Mouse (Mus musculus): ENCODE measurements around the gene Mrpl20. TPM values are rescaled to one million over a fixed set of nuclear protein-coding genes. Genes with fewer than 3 reads are reported as not detected.

Mrpl20 gene
- 100 to 1,000 TPM; 104 to 112 TPM for polyA plus RNA-seq (2017; shearing (Covaris generic))

DNA sequence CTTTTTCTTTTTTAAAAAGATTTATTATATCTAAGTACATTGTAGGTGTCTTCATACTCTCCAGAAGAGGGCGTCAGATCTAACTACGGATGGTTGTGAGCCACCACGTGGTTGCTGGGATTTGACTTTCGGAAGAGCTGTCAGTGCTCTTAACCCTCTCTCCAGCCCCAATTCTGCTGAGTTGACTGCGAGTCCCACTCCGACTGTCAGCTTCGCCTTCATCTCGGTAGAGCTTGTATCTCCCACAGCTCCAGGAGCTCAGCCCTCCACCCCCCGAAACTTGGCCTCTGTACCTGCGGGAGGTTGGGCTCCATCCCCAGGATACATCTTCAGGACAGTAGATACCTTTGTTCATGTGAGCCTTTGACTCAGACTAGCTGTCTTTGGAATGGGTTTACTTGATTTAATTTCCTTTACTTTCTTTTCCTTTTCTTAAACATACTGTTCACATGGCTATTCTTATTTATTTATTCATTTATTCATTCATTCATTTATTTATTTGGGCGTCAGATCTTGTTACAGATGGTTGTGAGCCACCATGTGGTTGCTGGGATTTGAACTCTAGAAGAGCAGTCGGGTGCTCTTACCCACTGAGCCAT, at the start of gene Mrpl20:
Gene Mrpl20 (plus strand): TSS at position 138 of the 599 bp plus-strand sequence.

DNA sequence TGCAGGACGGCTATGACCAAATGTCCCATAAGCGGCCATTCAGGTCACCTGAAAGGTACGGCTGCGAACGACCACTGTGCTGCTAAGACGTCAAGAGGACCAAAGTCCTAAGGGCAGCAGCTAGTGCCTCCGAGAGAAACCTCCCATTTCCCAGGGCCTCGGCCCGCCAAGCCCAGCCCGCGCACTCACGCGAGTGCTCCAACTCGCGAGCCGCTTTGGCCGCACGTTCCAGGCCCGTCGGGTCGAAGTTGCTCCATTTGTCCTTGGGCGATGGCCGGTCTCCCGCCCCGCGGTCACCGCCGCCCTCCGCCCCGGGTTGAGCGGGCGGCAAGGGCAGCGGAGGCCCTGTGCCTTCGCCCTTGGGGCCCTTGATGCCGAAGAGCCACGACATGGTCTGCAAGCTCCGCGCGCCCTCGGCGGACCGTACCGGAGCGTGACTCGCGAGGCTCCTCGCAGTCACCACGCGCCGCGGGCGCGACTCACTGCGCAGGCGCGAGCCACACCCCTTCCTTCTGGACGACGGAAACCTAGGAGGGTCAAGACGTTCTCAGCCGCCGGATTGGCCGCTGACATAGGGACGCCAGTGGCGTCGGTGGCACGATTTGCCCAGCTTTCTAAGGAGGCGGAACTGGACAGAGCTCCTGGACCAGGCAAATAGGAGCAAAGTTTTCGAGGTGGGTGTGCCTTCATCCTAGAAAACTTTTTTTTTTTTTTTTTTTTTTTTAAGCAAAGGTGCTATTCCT, 41.9 kb upstream of the Mrpl20 start, which contains the start of gene Atad3a:
Gene Atad3a (minus strand): TSS at position 481 of the 743 bp plus-strand sequence.

DNA sequence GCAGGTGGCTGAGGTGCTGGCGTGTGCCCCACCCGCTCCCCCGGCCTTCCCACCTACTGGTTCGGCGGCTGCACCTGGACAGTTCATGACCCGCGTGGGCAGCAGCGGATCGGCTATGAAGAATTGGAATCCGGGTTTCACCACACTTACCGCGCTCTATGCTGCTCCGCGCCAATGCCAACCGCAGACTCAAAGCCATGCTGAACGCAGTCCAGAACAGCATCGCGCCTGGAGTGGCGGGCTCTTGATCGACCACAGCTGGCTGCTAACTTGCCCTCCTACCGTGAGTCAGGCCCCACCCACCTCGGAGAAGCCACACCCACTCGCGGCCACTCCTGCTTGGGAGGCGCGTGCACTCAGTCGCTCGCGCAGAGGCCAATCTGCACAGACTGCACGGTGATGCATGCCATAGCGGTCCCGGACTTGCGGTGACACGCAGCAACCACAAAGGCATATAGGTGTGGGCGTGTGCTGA, 28.4 kb upstream of the Mrpl20 start, which contains the start of gene Vwa1:
Gene Vwa1 (minus strand): TSS at position 419 of the 475 bp plus-strand sequence.

DNA sequence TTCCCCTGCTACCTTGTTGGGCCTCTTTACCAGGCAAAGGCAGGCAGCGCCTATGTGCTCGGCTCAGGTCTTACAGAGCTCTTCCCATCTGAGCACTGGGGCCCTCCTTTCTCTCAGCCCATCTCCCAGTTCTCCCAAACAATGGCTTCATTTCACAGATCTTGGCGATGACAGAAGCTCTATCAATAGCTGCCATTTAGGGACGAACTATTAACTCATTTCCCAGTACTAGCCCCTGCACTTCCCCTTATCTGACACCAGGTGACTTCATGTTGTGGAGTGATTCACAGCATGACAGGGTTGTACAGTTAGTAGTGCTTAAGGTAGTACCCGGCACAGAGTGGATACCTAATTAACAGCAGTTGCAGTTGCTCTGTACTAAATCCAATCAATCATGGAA, 16.9 kb upstream of the Mrpl20 start, which contains the start of gene Tmem88b:
Gene Tmem88b (minus strand): TSS at position 56 of the 400 bp plus-strand sequence.

DNA sequence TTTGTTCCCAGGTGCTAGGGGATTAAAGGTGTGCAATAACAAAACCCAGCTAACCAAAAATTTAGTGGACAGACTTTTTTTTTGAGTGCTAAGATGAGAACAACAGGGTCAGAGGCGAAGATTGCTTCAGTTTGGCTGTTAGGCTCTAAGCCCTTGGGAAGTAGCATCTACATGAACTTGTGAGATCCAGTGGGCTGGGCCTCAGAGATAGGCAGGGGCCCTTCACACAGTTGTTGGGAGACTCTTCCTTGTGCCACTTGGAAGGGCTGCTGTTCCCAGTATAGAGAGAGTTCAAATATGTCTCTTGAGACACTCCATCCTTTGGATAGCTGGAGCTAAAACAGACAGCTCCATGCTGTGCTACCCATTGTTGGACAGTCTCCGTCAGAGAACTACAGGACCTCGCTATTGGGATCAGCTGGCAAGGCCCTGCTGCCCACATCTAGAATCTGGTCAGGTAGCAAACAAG, 12.6 kb upstream of the Mrpl20 start, which contains the start of gene Ankrd65:
Gene Ankrd65 (plus strand): TSS at position 419 of the 469 bp plus-strand sequence.

DNA sequence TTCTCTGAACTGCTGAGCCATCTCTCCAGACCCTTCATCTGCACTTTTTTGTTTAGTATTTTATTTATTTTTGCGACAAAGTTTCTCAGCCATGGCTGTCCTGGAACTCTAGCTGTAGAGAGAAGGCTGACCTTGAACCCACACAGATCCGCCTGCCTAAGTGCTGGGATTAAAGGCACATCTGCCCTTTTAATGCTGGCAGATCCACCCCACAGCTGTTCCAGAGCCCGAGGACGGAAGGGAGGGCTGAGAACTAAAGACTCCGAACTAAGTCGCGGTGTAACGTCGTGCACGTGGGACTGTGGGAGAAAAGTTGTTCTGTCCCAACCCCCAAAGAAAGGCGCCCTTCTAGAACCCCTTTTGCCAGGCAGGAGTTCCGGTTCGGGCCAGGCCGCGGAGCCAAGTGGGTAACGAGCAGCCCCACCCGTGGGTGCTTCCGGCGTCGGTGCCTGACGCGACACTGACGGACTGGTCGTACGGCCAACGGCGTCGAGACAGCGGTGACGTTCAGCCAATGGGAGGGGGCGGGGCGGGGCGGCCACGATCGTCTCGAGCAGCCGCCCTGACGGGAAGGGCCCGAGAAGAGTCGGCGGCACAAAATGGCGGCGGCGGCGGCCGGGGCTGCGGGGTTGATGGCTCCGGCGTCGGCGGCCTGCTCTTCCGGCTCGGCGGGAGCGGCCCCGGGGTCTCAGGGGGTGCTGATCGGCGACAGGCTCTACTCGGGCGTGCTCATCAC, 9.4 kb downstream of the Mrpl20 start, which contains the start of gene Ccnl2:
Gene Ccnl2 (plus strand): TSS at position 561 of the 736 bp plus-strand sequence.

DNA sequence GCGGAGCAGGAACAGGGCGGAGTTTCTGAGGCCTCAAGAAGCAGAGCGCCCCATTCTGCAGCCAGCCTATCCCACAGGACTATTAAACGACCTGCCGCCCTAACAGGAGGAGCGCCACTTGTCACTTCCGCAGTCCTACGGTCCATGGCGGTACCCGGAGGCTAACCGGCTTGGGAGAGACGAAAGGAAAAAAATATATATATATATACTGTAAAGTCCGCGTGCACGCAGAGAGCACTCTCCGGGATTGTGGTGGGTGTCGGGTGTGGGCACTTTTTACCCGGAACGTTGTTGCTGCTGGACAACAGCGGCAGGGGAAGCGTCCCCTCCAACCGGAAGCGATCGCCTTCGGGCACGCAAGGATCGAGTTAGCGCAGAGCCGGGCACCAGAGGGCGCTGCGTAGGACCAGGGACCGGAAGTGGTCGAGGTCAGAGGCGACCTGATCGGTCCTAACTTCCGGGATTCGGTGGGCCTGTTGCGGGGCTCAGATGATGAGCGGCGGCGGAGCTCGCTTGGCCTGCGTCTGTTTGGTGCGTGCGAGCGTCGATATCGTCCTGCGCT, 28.6 kb downstream of the Mrpl20 start, which contains the start of gene Aurkaip1:
Gene Aurkaip1 (plus strand): TSS at position 68 of the 562 bp plus-strand sequence.

DNA sequence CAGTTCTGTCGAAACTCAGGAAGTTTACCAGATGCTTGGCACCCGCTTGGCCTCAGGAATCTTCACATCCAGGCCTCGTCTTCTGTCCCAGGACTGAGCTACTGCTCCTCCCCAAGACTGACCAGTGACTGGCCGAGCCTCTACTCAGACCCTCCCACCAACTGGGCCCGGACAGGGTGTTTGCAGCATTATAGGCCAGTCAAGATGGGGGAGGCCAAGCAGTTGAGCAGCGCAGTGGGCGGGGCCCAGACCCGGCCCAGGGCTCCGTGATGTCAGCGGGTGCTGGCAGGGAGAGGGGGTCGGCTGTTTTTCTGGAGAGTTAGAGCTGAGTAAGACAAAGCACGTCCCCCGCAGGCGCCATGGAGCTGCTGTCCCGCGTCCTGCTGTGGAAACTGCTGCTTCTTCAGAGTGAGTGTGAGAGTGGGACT, 36.8 kb downstream of the Mrpl20 start, which contains the start of gene Mxra8:
Gene Mxra8 (plus strand): TSS at position 198 of the 428 bp plus-strand sequence.

DNA sequence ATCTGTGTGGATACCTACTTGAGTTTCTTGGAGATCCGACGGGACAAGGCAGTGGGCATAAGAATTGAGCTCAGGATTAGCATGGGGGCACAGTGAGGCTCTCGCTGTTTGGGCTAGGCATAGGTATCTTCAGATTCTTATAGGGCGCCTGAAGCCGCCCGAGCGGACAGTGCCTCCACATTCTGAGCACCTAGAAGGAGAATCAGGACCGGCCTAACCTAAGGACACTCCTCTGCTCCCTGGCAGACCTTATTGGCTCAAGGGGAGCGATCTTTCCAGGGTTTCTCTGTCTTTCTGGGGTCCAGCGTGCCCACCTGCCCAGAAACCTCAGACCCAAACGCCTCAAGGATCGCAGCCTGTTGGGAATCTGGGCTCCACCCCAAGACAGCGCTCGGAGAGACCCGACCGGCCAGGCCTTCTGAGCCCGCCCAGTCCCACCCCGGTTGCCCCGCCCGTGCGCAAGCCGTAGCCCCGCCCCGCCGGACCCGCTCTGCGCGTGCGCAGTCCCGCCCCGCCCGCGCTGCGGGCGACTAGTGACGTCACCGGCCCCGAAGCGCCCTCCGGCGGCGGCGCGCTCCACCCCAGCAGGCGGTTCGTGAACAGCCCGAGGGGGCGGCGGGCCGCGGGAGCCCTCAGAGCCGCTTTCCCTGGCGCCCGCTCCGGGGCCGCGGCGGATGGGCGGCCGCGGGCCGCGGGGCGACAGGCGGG, 44.3 kb downstream of the Mrpl20 start, which contains the start of gene Dvl1:
Gene Dvl1 (plus strand): TSS at position 532 of the 708 bp plus-strand sequence.

Other genes with a start within 250 kb of the Mrpl20 start
- gene Nadk, start 240.5 kb upstream of the Mrpl20 start, polyA plus RNA-seq (2017; shearing (Covaris generic)): 100 to 1,000 TPM; 129 to 132 TPM
- 10 to 100 TPM in 1 of 2 experiments, 1 to 10 TPM in 1; 9.9 to 12.0 TPM for gene Slc35e2, start 201.5 kb upstream of the Mrpl20 start, polyA plus RNA-seq (2017; shearing (Covaris generic))
- 100 to 1,000 TPM; 137 to 173 TPM for gene Cdk11b, start 178.0 kb upstream of the Mrpl20 start, polyA plus RNA-seq (2017; shearing (Covaris generic))
- not detected for gene Gm10563, start 157.5 kb upstream of the Mrpl20 start, polyA plus RNA-seq (2017; shearing (Covaris generic))
- gene Mmp23, start 149.5 kb upstream of the Mrpl20 start, polyA plus RNA-seq (2017; shearing (Covaris generic)): under 1 TPM; 0.71 to 0.90 TPM
- 10 to 100 TPM; 42.2 to 82.6 TPM for gene Mib2, start 133.7 kb upstream of the Mrpl20 start, polyA plus RNA-seq (2017; shearing (Covaris generic))
- 10 to 100 TPM; 11.3 to 18.9 TPM for gene Fndc10, start 108.5 kb upstream of the Mrpl20 start, polyA plus RNA-seq (2017; shearing (Covaris generic))
- 100 to 1,000 TPM; 152 to 154 TPM for gene Ssu72, start 98.1 kb upstream of the Mrpl20 start, polyA plus RNA-seq (2017; shearing (Covaris generic))
- gene Tmem240, start 68.1 kb upstream of the Mrpl20 start, polyA plus RNA-seq (2017; shearing (Covaris generic)): under 1 TPM; 0.84 to 0.94 TPM
- gene Atad3a, start 41.8 kb upstream of the Mrpl20 start, polyA plus RNA-seq (2017; shearing (Covaris generic)): 10 to 100 TPM; 70.7 to 72.2 TPM
- 1 to 10 TPM in 1 of 2 experiments, under 1 TPM in 1; 0.25 to 2.2 TPM for gene Vwa1, start 28.2 kb upstream of the Mrpl20 start, polyA plus RNA-seq (2017; shearing (Covaris generic))
- gene Tmem88b, start 17.0 kb upstream of the Mrpl20 start, polyA plus RNA-seq (2017; shearing (Covaris generic)): under 1 TPM in 1 of 2 experiments, not detected in 1; 0.05 TPM
- gene Ankrd65, start 12.4 kb upstream of the Mrpl20 start, polyA plus RNA-seq (2017; shearing (Covaris generic)): 1 to 10 TPM in 1 of 2 experiments, not detected in 1; 2.5 TPM
- gene Ccnl2, start 9.6 kb downstream of the Mrpl20 start, polyA plus RNA-seq (2017; shearing (Covaris generic)): 100 to 1,000 TPM; 255 to 303 TPM
- 100 to 1,000 TPM; 176 to 179 TPM for gene Aurkaip1, start 28.4 kb downstream of the Mrpl20 start, polyA plus RNA-seq (2017; shearing (Covaris generic))
- 10 to 100 TPM in 1 of 2 experiments, 1 to 10 TPM in 1; 2.9 to 10.7 TPM for gene Mxra8, start 36.8 kb downstream of the Mrpl20 start, polyA plus RNA-seq (2017; shearing (Covaris generic))
- 10 to 100 TPM; 59.9 to 70.5 TPM for gene Dvl1, start 44.5 kb downstream of the Mrpl20 start, polyA plus RNA-seq (2017; shearing (Covaris generic))
- gene Tas1r3, start 60.5 kb downstream of the Mrpl20 start, polyA plus RNA-seq (2017; shearing (Covaris generic)): under 1 TPM; 0.62 to 0.66 TPM
- 10 to 100 TPM; 13.5 to 14.5 TPM for gene Cptp, start 66.6 kb downstream of the Mrpl20 start, polyA plus RNA-seq (2017; shearing (Covaris generic))
- gene Ints11, start 66.7 kb downstream of the Mrpl20 start, polyA plus RNA-seq (2017; shearing (Covaris generic)): 100 to 1,000 TPM; 104 to 139 TPM
- 10 to 100 TPM; 32.2 to 57.2 TPM for gene Pusl1, start 88.9 kb downstream of the Mrpl20 start, polyA plus RNA-seq (2017; shearing (Covaris generic))
- 10 to 100 TPM; 17.8 to 23.6 TPM for gene Acap3, start 88.9 kb downstream of the Mrpl20 start, polyA plus RNA-seq (2017; shearing (Covaris generic))
- 100 to 1,000 TPM; 125 to 168 TPM for gene Ube2j2, start 141.0 kb downstream of the Mrpl20 start, polyA plus RNA-seq (2017; shearing (Covaris generic))
- 10 to 100 TPM in 1 of 2 experiments, 1 to 10 TPM in 1; 6.2 to 22.9 TPM for gene C1qtnf12, start 159.4 kb downstream of the Mrpl20 start, polyA plus RNA-seq (2017; shearing (Covaris generic))
- 10 to 100 TPM; 10.8 to 17.6 TPM for gene B3galt6, start 189.8 kb downstream of the Mrpl20 start, polyA plus RNA-seq (2017; shearing (Covaris generic))
- gene Sdf4, start 190.0 kb downstream of the Mrpl20 start, polyA plus RNA-seq (2017; shearing (Covaris generic)): 100 to 1,000 TPM; 475 to 560 TPM
- gene Tnfrsf4, start 211.0 kb downstream of the Mrpl20 start, polyA plus RNA-seq (2017; shearing (Covaris generic)): 1,000 to 10,000 TPM in 1 of 2 experiments, 100 to 1,000 TPM in 1; 285 to 1,118 TPM
- 100 to 1,000 TPM; 452 to 977 TPM for gene Tnfrsf18, start 223.3 kb downstream of the Mrpl20 start, polyA plus RNA-seq (2017; shearing (Covaris generic))

Measured in inflammation-experienced regulatory T-cells (primary cell).